Mouse (Mus musculus): ENCODE measurements at regions not wholly inside any gene's neighbourhood (a gene's known extent, or its start where the extent isn't known, plus 50 kb on each side); places are given as distances from the start of the nearest gene placed in this dataset.

DNA sequence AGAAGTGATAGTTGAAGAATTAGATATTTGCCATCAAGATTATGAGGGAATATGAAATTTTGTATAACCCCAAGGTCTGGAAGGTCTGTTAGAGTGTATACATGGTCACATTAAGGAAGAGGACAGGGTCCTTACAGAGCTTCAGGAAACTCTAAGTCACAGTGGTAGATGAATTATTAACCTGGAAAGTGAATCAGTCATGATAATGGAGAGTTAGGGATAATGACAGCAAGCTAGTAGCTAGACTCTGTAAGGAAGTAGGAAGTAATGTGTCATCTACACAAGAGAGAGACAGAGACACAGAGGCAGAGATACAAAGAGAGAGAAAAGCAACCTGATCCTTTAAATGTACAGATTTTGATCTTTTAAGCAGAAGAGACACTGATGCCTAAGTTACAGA is 328.4 kb downstream of the Mat2b start:
- DNase-seq (ENCODE audit: low spot score), result no peak
- no peaks in the 10 kb centered on the region for H3K9me3 ChIP-seq

DNA sequence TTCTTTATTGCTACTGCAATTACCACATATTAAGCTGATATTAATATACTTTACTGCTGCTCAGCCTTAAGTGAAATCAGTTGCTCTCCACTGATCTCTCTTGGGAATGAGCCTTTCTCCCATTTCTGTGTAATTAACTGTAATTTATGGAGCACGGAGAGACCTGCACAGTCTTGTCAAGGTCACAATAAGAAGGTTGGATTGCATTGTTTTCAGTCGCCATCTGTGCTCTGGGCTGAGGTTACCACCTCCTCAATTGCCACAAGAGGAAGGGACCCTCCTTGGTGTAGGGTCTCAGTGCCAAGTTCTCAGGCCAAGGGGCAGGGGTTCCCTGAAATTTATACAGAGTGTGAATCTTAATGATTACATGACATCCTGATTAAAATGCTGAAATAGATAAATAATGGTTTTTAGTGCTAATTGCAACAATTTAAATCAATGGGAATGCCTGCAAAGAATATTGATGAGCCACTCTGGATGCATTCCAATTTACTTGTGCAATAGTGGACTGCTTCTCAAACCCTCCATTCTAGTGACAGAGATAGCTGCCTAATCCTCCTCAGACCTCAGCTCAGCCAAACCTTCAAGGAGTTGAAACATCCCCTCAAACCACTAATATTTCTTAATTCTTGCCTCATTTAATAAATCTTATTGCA is 332.3 kb downstream of the Mat2b start:
- H3K36me3 ChIP-seq, result no peaks in the 10 kb centered on the region
- no peaks in the 10 kb centered on the region for H3K4me1 ChIP-seq
- no peaks in the 10 kb centered on the region for H3K27me3 ChIP-seq (ENCODE audit: insufficient read depth, poor library complexity, severe bottlenecking)
- H3K4me3 ChIP-seq, result no peak overlapping the region
- no peak overlapping the region for H3K27ac ChIP-seq
- WGBS, result 61% methylated on average over 2 of the region's 2 CpGs
- no peaks in the 10 kb centered on the region for H3K9me3 ChIP-seq
- DNase-seq (ENCODE audit: low spot score), result no peak

More for the DNA sequence above, 328.4 kb downstream of the Mat2b start:
- H3K4me1 ChIP-seq, result no peaks in the 10 kb centered on the region
- H3K27me3 ChIP-seq (ENCODE audit: insufficient read depth, poor library complexity, severe bottlenecking), result no peaks in the 10 kb centered on the region
- no peak overlapping the region for H3K27ac ChIP-seq
- H3K4me3 ChIP-seq, result no peak overlapping the region
- no peaks in the 10 kb centered on the region for H3K36me3 ChIP-seq
